Mouse (Mus musculus) lung, postnatal 36 days (tissue): ENCODE measurements around the gene Sema4c.

ENCODE experiments used
- DNase-seq: peaks from one replicate; pipeline ENCODE4 v3.0.0; 2022; ENCODE audit warnings: mixed read lengths

The Sema4c gene

DNA sequence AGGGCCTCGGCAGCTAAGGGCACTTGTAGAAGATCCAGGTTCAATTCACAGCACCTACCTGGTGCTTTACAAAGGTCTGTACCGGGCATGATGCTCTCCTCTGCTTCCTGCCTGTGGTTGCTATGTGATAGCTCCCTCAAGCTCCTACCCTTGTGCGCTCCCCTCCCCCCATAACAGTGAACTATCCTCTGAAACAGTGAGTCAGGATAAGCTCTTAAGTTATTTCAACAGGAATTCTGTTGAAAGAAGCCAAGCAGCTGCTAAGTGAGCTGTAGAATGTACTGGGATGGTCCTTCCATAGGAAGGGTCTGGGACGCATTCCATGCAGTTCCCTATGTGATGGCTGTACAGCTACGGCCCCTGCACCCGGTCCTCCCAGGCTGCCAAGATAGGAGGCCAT lies 24.6 kb downstream of the Sema4c start:
- no peak for DNase-seq

DNA sequence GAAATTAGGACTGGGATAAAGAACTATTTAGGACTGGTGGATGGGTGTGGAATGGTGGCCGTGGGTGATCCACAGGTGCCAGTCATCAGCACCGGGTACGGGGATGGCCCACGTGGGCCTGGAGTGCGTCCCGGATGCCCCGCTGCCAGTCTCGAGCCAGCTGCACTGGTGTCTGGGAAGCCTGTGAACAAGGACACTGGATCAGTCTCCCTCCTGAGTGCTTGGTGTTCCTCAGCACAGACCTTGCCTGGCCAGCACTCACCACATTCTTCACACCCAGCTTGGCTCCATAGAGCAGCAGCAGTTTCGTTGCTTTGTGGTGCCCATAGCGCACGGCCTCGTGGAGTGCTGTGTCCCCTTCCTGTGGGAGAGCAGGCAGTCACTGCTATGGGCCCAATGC lies 26.7 kb downstream of the Sema4c start:
- no peak for DNase-seq

DNA sequence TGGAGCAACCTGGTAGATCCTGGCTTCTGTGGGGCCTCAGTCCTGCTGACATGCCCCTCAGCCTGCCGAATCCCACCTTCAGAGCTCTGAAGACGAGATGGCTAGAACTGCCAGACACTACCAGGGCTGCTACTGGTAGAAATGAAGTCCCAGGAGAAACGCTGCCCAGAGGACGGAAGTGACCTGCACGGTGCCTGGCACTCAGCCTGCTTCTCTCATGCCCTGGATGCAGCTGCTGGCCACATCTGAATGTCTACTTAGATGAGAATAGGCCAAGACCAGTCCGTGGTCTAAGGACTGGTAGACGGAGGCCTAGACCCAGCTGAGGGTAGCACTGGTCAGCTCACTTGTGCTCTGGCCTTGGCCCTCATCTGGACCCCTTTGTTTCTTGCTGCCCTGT lies 27.2 kb downstream of the Sema4c start:
- DNase-seq, result no peak

DNA sequence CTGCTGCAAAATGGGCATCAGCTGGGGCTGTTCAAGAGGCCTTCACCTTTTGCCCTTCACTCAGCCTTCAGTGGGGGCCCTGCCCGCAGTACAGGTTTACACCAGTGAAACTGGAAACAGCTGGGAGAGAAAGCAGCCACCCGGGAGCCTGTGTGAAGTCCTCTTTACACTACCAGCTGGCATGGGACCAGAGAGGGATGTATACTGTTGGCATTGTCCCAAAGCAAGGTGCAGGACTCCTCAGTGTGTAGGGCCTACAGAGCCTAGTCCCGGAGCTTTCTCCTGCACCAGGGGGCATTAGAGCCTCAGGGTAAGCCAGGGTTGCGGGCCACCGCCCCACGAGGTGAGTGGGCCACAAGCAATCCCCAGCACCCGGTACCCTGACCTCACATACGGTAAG lies 27.7 kb downstream of the Sema4c start:
- DNase-seq, result no peak

DNA sequence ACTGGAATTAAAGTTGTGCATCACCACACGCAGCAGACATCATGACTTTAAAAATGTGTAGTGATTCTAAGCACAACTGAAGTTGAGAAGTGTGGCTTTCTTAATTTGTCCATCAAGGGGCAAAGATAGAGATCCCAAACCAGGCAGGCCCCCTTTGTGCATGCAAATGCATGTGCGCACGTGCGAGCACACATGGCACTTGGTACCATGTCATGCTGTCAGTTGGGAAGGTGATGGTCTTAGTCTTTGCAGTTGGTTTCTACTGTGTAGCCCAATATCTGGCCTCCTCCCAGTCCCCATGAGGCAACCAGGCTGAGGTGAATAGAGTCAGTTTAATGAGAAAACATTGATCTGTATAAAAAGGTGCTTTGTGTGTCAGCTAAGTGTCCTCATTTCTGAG lies 28.3 kb downstream of the Sema4c start:
- DNase-seq, result no peak

DNA sequence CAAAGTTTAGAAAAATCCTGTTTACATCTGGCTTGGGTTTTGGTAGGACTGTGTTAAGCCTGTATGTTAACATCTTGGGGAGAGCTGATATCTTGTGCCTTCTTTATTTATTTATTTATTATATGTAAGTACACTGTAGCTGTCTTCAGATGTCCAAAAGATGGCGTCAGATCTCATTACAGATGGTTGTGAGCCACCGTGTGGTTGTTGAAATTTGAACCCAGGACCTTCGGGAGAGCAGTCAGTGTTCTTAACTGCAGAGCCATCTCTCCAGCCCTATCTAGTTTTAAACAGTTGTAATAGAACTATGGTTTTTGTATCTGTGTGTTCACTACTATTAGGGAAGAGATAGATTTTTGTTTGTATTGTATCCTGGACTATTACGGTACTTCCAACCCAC lies 28.9 kb downstream of the Sema4c start:
- no peak for DNase-seq

DNA sequence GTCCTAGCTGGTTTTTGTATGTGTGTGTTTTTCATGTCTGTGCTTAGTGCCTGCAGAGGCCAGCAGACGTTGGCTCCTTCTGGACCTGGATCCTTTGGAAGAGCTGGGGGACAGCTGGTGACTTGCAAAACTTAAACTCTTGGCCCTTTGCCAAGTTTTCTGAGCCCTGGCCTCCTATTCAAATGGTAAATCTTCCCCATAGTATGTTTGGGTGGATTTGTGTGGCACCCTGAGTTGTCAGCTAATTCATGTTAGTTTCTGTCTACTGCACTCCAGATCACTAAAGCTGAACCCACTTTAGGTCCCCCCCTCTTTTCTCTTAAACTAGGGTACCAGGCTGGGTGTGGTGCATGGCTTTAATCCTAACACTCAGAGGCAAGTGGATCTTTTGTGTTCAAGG lies 29.8 kb downstream of the Sema4c start:
- DNase-seq, result no peak

DNA sequence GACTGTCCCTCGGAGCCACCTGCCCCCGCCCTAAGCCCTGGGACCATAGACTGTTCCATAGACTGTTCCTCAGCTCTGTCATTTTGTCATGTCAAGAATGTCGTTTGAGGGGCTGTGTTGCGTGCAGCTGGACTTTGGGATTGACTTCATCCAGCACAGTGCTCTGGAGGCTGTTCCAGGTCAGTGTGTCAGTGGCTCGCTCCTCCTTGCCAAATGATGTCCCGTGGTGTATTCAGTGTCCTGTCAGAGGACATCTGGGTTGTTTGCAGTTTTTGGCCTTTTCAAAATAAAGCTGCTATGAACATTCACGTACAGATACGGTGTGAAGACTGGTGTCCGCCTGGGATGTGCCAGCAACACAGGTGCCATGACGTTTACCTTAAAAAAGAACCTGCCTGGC lies 31.2 kb downstream of the Sema4c start:
- no peak for DNase-seq

DNA sequence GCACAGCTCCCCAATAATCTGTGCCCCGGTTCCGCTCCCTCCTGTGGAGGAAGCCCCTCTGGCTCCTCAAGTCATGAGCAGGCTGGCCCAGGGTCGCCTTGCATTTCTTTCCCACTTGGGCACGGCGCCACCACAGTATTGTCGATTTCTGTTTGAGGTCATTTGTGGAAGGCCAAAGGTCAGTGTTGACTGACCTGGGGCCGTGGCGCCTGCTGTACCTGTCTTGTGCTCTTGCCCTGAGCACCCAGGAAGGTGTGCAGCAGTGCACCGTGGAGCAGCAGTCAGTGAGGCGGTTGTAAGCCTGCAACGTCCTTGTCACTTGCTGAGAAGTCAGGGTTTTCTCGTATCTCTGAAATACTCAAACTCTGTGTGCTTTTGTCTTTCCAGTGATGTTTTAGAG lies 32.4 kb downstream of the Sema4c start:
- DNase-seq, result no peak

DNA sequence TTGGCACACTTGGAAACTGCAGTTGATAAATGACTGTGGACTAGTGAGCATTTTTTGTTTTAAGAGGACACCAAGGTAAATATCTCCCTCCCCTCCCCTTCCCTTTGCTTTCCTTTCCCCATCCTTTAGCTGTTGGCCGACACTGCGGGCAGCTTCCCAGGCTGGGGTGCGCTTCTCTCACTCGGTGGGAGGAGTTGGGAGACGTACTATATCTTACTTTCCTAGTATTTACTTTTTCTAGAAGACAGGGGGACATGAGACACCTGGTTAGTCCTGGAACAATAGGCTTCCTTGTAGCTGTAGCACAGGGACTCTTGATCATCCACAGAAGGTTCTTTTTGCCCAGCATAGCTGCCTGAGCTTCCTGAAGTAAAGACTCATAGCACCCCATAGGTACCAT lies 34.1 kb downstream of the Sema4c start:
- DNase-seq, result no peak

DNA sequence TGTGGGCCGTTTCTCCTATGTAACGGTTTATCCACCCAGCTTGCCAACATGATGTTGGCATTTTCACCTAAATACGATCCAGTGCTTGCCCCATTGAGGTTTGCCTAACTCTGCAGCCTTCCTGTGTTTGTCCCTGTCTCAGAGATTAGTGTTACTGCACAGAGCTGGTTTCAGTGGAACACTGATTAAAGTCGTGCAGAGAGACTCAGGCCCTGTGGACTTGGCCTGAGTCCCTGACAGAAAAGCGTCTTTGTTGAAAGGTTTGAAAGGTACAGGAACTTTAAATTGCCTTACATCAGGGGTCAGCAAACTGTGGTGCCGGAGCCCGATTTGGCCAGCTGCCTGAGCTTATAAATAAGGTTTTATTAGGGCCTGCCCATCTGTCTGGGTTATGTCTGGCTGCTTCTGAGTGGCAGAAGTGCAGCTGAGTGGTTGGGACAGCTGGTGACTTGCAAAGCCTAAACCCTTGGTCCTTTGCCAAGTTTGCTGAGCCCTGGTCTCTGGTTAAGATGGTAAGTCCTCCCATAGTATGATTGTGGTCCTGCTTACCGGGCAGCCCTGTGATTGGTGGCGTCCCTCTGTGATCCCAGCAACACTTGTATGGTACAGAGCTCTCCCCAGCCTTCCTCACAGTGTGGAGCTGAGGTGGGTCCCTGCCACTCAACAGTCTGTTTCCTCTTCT lies 34.7 kb downstream of the Sema4c start:
- DNase-seq, result no peak

DNA sequence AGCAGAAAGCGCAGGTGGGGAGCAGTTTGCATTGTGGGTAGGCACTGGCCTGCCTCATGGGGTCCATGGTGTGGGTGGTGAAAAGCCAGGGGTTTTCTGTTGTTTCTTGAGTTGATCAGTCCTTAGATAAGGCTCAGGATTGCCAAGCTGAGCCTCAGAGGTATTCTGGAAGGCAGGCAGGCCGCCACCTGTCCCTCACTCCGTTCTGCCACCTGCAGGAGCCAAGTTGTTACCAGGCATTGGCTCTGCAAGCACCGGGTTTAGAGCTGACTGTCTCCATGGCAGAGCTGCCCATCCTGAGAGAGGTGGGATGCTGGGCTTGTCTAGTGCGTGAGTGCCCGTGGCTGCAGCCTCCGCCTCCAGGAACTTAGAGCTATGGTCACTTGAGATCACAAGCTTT lies 35.9 kb downstream of the Sema4c start:
- no peak for DNase-seq

DNA sequence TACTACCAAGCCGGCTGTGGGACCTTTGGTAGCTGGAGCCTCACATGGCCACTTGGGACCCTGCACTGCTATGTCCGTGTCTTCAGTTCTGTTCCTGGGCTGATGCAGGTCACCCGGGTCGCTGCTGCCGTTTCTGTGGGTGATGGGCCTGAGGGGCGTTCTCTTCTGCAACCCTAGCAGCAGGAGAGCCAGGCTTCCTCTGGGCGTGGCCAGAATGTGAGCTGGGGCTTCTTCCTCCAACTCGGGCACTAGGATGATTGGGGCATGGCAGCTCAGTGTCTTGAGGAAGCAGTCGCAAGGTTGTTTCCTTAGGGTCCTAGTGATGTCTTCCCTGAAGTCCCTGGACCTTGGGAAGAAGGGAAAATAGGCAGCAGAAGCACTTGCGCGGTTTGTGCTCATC lies 38.5 kb downstream of the Sema4c start:
- DNase-seq, result no peak

DNA sequence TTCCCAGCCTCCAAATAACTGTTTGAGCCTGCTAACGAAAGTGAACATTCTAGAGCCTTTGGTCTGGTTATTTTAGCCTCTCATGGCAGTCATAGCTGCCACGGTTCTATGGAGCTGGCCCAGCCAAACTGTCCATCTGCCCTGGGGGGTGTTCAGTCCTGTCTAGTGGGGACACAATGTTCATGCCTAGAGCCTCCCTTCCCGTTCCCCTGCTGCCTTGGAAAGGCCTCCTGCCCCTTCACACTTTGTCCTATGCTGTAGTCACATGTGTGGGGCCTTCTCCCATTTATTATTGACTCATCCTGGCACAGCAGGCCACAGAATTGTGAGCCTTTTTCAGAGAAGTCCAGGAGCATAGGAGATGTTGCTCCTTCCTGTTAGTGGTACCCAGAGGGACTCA lies 39.9 kb downstream of the Sema4c start:
- no peak for DNase-seq

DNA sequence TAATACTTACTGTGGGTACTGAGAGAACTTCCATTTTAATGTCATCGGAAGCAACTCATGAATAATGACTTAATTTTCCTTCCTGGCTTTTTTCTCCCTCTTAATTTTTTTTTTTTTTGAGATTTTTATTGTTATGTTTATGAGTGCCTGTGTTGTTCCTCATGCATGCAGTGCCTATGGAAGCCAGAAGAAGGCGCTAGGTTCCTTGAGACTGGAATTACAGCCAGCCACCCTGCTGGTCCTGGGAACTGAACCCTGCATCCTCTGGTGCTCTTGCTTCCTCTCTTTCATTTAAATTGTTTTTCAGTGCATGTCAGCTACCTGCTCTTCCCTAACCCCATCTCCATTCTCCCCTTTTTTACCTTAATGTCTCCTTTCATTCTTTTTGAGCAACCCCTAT lies 44.4 kb downstream of the Sema4c start:
- DNase-seq, result peak; percentile 69

DNA sequence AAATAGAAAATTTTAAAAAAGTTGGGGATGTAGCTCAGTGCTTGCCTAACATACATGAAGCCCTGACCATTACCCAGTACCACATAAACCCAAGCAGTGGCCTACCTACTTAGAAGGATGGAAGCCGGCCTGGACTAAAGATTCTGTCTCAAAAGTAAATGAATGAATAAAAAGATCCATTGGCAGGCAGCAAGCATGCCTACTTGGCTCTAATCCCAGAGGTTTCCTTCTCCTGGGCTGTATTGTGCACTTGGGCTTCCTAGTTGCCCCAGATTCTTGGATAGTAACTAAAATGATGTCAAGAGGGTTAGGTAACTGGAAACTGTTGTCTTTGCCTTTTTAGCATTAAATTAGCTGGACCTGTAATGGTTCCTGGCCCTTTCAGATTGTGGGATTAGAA lies 44.8 kb downstream of the Sema4c start:
- peak; percentile 38 for DNase-seq

DNA sequence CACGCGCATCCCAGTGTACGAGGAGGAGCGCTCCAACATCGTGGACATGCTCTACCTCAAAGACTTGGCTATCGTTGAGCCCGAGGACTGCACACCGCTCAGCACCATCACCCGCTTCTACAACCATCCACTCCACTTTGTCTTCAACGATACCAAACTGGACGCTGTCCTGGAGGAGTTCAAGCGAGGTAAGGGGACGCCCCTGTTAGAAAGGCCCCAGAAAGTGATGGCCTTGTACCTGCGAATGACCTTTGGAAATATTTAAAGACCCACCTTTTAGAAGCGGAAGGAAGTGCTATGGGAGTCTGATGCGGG lies 45.2 kb downstream of the Sema4c start:
- no peak for DNase-seq

DNA sequence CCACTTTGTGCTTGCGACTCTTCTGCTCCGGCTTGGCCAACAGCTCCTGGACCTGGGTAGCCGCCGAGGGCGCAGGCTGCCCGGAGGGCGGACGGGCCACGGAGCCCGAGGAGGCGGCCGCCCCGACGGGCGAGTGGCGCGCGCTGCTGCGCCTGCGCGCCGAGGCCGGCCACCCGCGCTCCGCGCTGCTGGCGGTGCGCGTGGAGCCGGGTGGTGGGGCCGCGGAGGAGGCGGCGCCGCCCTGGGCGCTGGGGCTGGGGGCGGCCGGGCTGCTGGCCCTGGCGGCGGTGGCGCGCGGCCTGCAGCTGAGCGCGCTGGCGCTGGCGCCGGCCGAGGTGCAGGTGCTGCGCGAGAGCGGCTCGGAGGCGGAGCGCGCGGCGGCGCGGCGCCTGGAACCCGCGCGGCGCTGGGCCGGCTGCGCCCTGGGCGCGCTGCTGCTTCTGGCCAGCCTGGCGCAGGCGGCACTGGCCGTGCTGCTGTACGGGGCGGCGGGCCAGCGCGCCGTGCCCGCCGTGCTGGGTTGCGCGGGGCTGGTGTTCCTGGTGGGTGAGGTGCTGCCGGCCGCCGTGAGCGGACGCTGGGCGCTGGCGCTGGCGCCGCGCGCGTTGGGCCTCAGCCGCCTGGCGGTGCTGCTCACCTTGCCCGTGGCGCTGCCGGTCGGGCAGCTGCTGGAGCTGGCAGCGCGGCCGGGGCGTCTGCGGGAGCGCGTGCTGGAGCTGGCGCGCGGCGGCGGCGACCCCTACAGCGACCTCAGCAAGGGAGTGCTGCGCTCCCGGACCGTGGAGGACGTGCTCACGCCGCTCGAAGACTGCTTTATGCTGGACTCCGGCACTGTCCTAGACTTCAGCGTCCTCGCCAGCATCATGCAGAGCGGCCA lies 45.8 kb downstream of the Sema4c start:
- DNase-seq, result peak; percentile 21

DNA sequence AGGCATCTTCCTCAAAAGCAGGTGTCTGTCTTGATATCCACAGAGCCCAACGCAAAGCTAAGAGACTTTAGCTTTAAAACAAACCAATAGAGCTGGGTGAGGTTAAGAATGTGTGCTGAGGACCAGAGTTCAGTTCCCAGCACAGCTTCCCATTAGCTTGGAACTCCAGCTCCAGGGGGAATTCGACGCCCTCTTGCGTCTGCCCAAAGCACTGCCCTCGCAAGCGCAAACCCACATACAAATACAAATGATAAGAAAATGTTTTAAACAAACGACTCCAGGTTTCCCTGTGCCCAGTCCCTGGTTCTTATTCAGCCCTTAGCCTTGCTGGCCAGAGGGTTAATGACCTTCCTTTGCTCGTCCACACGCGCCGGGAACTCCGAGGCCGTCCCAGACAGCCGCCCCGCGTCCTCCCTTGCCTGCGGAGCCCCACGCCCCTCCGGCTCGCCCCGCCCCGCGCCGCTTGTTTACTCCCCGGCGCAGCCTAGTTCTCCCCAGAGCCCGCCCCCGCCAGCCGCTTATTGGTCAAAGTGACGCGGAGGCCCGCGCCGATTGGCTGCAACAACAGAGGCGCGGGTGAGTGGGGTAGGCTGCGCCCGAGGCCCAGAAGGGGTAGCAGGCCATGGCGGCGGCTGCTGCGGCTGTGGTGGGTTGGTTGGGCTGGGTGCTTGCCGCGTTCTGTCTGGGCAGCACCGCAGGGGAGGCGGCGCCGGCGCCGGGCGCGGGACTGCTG lies 46.7 kb downstream of the Sema4c start, which contains the start of gene Cnnm3:
Gene Cnnm3 (plus strand): TSS at position 579 of the 733 bp plus-strand sequence.
- DNase-seq, result peak; percentile 99

DNA sequence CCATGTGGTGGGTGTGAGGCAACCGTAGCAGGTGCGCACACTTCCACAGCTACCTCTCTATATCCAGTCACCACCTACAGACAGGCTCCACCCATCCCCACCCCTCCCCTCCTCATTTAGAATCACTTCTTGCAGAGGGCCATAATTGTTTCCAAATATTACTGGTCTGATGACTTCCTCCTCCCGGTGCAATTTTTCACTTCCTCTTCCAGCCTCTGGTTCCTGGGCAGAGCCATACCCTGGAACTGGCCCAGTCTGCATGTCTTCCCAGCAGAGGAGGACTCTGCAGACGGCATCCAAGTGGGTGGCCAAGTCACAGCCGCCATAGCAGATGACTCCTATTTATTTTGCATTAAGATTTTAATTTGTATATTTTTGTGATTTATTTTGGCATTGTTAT lies 49.9 kb downstream of the Sema4c start:
- DNase-seq, result peak; percentile 35

DNA sequence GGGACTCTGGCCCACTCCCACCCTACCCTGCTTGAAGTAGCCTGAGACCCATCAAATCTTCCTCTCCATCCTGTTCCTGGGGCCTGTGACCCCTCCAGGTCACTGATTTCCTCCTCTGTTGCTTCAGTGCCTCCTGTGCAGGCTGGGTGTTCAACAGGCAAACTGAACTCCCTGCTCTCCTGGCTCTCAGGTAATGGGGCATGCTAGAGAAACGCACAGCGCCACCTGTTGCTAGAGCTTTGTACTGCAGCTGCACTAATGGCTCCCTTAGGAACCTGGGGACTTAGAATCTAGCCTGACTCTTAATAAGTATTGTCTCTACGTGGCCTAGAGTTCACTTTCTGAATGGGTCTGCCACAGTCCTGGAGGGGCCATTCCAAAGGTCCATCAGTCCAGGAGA lies 56.9 kb downstream of the Sema4c start:
- peak; percentile 87 for DNase-seq
